Mouse (Mus musculus) stomach, postnatal 0 days (tissue): ENCODE results near the gene Trim17. TPM values are rescaled to one million over a fixed set of nuclear protein-coding genes. Genes with fewer than 3 reads are reported as not detected.
A peak's percentile ranks its signal among the peaks of the same experiment; 100 is the strongest.

Source experiments
- ATAC-seq: fragments of 200-750 bp; cut with Nextera tagmentation; 2 replicates; pipeline ENCODE4 v1.8.0; 2017; ENCODE audit not compliant: low FRiP score, low TSS enrichment
- DNase-seq: peaks from one replicate; pipeline ENCODE4 v3.0.0-alpha.2; 2016; ENCODE audit warnings: low spot score
- H3K27ac ChIP-seq: fragments of 300-500 bp; sonication (generic); replicated peaks from 2 replicates; pipeline ENCODE4 v1.5.1; 2014; ENCODE audit warnings: mild to moderate bottlenecking, control low read depth
- H3K27me3 ChIP-seq: fragments of 300-500 bp; sonication (generic); 2 replicates; pipeline ENCODE4 v1.6.1; 2014; ENCODE audit warnings: low read length; ENCODE audit not compliant: control insufficient read depth, insufficient read depth
- H3K36me3 ChIP-seq: fragments of 300-500 bp; sonication (generic); 2 replicates; pipeline ENCODE4 v1.6.1; 2014; ENCODE audit warnings: low read length, mixed read lengths; ENCODE audit not compliant: control insufficient read depth, insufficient read depth
- H3K4me1 ChIP-seq: fragments of 300-500 bp; sonication (generic); replicated peaks from 2 replicates; pipeline ENCODE4 v1.6.1; 2014; ENCODE audit warnings: antibody characterized with exemption; ENCODE audit not compliant: control insufficient read depth, insufficient read depth
- H3K4me2 ChIP-seq: fragments of 300-500 bp; sonication (generic); replicated peaks from 2 replicates; pipeline ENCODE4 v1.6.1; 2014; ENCODE audit warnings: low read depth, mild to moderate bottlenecking, control low read depth, moderate library complexity
- H3K4me3 ChIP-seq: fragments of 300-500 bp; sonication (generic); 2 replicates; pipeline ENCODE4 v1.5.1; 2014; ENCODE audit warnings: low read depth, low read length, control low read depth
- H3K9ac ChIP-seq: fragments of 300-500 bp; sonication (generic); 2 replicates; pipeline ENCODE4 v1.6.1; 2014; ENCODE audit warnings: mild to moderate bottlenecking, low read length, control low read depth, mixed read lengths
- H3K9me3 ChIP-seq: fragments of 300-500 bp; sonication (generic); 2 replicates; pipeline ENCODE4 v1.6.1; 2016; ENCODE audit warnings: low read length; ENCODE audit not compliant: control insufficient read depth
- CTCF ChIP-seq: IDR thresholded peaks from 2 replicates; pipeline ENCODE4 v1.5.1; 2016; ENCODE audit warnings: antibody characterized with exemption, low read depth, mild to moderate bottlenecking, moderate library complexity
- EP300 ChIP-seq: optimal IDR thresholded peaks from 2 replicates; pipeline ENCODE3; 2016; ENCODE audit warnings: antibody characterized with exemption
- WGBS: fragments of 180-500 bp; shearing (Covaris S2); extraction: QIAGEN DNeasy Blood & Tissue Kit; methylation state at CpG from one replicate; pipeline ENCODE4 v1.1.7; 2014; 5-methylcytosine and 5-hydroxymethylcytosine counted together
- polyA plus RNA-seq: library from polyadenylated mRNA; unstranded; fragments of >200 nt; fragmentation: Nextera tagmentation; extraction: Ambion mirVana; gene quantifications from 2 replicates; pipeline ENCODE4 v1.2.1, GENCODE M21; 2015

Trim17 gene
- polyA plus RNA-seq, 1 experiment from 2014 or later, result 0.08 TPM

DNA sequence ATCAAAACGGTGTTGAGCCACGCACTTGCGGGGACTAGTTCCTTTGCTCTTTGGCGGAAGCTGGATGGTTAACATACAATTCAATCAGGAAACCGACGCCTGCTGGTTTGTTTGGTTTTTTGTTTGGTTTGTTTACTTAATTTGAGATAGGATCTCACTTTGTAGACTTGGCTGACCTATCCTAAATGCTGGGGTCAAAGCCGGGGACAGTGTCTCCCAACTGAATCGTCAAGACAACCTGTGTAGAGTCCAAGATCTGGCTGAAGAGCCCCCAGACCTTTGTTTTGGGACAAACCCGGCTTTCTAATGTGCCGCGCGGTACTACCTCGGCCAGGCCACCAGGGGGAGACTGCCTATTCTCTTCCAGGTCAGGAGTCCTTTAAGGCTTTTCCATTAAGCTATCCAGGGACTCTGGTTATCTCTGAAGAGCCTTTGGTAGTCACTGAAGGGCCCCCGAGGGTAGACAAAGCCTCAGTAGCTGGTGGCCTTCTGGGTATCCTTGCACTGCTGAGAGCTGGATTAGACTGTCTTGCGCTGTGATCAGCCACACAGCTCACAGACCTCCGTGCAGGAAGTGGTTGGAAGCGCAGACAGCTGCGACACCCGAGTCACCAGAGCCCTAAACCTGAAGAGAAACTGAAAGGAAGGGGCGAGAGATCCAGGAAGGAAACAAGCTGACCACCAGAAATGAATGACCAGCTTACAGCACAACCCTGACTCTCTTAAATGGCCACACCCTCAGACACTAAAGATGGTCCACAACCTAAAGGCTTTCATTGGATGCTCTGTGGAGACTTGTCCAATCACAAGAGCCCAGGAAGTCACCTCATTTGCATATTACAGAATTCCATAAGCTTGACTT is 26.5 kb upstream of the Trim17 start:
- Histone ChIP-seq H3K36me3 (peaks cover 8% of the 10 kb centered on the region; the same call in 1 of the 2 replicates), H3K27ac (no peak overlapping the region; the same call in 1 of the 2 replicates), H3K9me3 (no peaks in the 10 kb centered on the region), H3K9ac (no peak overlapping the region), H3K4me3 (peak overlapping the region; percentile 21; the same call in 1 of the 2 replicates), H3K27me3 (no peaks in the 10 kb centered on the region), H3K4me2 (peak overlapping the region; percentile 52), H3K4me1 (no peaks in the 10 kb centered on the region)
- TF ChIP-seq CTCF (peak; percentile 84), EP300 (no peak)
- WGBS, result 19% methylated on average over 20 of the region's 20 CpGs
- DNase-seq (peak; percentile 80), ATAC-seq (peak; percentile 82)

DNA sequence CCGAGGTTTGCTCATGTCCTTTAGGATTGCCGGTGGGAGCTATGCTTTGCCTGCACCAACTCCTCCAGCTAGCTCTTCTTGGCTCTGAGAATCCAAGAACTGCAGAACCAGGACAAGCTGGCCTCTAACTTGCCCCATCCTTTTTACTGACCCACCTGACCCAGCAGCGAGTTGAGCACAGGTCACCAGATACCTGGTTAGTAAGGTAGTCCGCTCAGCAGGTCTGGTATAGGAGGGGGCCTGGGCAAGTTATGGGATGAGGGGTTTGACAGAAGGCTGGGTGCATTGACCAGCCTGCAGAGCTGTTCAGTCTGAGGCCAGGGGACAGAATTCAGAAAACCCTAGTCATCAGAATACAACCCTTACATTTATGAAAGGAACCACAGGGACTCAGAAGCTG is 25.4 kb upstream of the Trim17 start:
- TF ChIP-seq CTCF, result no peak
- TF ChIP-seq EP300, result no peak
- Histone ChIP-seq H3K4me1 (no peaks in the 10 kb centered on the region), H3K9me3 (no peaks in the 10 kb centered on the region), H3K9ac (no peak overlapping the region), H3K4me3 (no peak overlapping the region), H3K36me3 (peaks cover 11% of the 10 kb centered on the region; the same call in 1 of the 2 replicates), H3K27me3 (no peaks in the 10 kb centered on the region), H3K27ac (no peak overlapping the region), H3K4me2 (no peak overlapping the region)
- WGBS, result 67% methylated on average over 4 of the region's 4 CpGs
- DNase-seq (no peak), ATAC-seq (no peak)

DNA sequence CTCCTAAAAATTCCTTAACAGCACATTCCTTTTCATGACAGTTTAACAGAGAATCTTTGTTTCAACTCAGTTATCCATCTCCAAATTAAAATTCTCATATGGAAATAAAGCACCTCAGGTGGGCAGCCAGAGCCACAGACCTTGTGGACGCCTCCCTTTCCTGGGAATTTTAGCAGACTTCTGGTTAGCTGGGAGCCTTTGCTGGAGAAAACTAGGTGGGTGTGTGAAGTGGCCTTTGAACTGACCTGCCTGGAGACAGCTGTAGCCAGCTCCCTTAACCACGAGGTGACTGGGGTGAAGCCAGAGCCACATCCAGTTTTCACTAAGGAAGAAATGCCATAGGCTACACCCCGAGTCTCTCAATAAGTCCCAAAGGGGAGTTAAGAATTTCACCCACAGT is 24.8 kb upstream of the Trim17 start:
- Histone ChIP-seq H3K4me3 (no peak overlapping the region), H3K9ac (no peak overlapping the region), H3K27ac (no peak overlapping the region), H3K9me3 (no peaks in the 10 kb centered on the region), H3K4me1 (no peaks in the 10 kb centered on the region), H3K36me3 (peaks cover 11% of the 10 kb centered on the region; the same call in 1 of the 2 replicates), H3K4me2 (no peak overlapping the region), H3K27me3 (no peaks in the 10 kb centered on the region)
- TF ChIP-seq CTCF (no peak), EP300 (no peak)
- WGBS, result 35% methylated on average over 3 of the region's 3 CpGs
- DNase-seq, result no peak
- no peak for ATAC-seq

DNA sequence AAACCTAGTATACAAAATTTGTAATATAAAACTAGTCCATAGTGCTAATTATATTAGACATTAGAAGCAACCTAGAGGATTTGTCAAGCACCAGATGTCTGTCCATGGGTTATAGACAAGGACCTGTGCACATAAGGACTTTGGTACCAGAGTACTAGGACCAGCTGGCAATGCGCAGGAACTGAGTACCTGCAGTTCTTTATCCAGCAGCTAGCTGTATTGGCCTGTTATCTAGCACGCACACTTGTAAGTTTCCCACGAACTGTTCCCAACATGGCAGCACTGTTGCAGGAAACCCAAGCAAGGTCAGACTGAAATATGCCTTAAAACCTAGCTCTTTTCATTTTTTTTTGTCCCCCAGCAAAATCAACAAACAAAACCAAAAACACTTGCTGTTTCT is 24.2 kb upstream of the Trim17 start:
- H3K36me3 ChIP-seq, result peaks cover 13% of the 10 kb centered on the region; the same call in 1 of the 2 replicates
- H3K4me3 ChIP-seq, result no peak overlapping the region
- no peak for TF ChIP-seq CTCF
- ATAC-seq (no peak), DNase-seq (no peak)
- H3K27ac ChIP-seq, result no peak overlapping the region
- H3K4me2 ChIP-seq, result no peak overlapping the region
- no peaks in the 10 kb centered on the region for H3K9me3 ChIP-seq
- 84% methylated on average over 3 of the region's 3 CpGs for WGBS
- H3K27me3 ChIP-seq, result no peaks in the 10 kb centered on the region
- H3K4me1 ChIP-seq, result no peaks in the 10 kb centered on the region
- no peak overlapping the region for H3K9ac ChIP-seq

DNA sequence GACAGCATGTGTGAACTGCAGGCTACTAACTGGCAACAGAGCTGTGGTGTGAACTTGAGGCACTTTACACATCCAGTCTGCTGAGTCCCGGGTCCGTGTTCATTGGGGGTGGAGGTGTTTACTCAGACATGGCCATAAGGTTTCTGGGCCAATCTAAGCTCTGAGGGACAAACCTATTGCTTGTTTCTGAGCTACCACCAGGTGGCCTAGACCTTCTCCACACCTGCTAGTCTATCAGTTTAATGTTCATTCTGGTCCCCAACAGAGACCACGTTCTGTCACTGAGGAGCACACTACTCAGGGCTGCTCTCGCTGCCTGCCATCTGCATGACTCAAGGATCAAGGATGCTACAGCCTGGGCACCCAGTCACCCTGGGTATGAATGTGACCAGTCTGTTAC is 22.9 kb upstream of the Trim17 start:
- no peaks in the 10 kb centered on the region for H3K4me1 ChIP-seq
- H3K36me3 ChIP-seq, result peaks cover 18% of the 10 kb centered on the region
- 52% methylated on average over 4 of the region's 4 CpGs for WGBS
- H3K4me2 ChIP-seq, result no peak overlapping the region
- no peaks in the 10 kb centered on the region for H3K9me3 ChIP-seq
- H3K4me3 ChIP-seq, result no peak overlapping the region
- no peak overlapping the region for H3K27ac ChIP-seq
- TF ChIP-seq EP300 (no peak), CTCF (peak; percentile 60)
- ATAC-seq (peak; percentile 24; the same call in 1 of the 2 replicates), DNase-seq (peak; percentile 29)
- no peaks in the 10 kb centered on the region for H3K27me3 ChIP-seq
- no peak overlapping the region for H3K9ac ChIP-seq

DNA sequence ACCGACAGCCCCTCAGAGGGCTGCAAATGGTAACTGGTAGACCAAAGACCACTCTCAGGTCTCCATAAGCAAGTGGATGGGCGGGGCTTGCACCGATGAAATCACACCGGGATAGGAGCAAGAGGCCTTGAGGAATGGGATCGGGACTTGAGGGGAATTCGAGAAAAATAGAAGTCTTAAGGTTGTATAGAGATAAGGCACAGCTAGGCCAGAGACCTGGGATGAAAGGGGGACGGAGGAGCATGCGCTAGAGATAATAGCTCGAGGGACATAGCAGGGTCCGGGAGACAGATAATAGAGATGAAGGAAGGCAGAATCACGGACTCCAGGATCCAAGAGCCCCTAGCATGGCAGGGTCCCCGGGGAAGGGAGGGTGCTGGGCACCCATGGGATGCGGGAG is 16.6 kb upstream of the Trim17 start:
- H3K27me3 ChIP-seq, result no peaks in the 10 kb centered on the region
- 0 out of 2 replicates have a peak, but pooled peaks cover 4% of the 10 kb centered on the region for H3K4me1 ChIP-seq
- H3K4me3 ChIP-seq, result peak overlapping the region; percentile 93
- peak overlapping the region; percentile 97 for H3K4me2 ChIP-seq
- H3K36me3 ChIP-seq, result peaks cover 11% of the 10 kb centered on the region
- no peak for TF ChIP-seq EP300
- TF ChIP-seq CTCF, result no peak
- no peak for ATAC-seq
- H3K9me3 ChIP-seq, result no peaks in the 10 kb centered on the region
- no peak for DNase-seq
- H3K9ac ChIP-seq, result peak overlapping the region; percentile 94
- WGBS, result under 1% methylated on average over 12 of the region's 13 CpGs
- H3K27ac ChIP-seq, result peak overlapping the region; percentile 96
